Mouse (Mus musculus): Measurements from ENCODE around the gene Nms. TPM values are rescaled to one million over a fixed set of nuclear protein-coding genes. Genes with fewer than 3 reads are reported as not detected.

The Nms gene
- total RNA-seq (2021): not detected
- long read RNA-seq, experiment 1: 0 reads
- long read RNA-seq, experiment 2: 0 reads

DNA sequence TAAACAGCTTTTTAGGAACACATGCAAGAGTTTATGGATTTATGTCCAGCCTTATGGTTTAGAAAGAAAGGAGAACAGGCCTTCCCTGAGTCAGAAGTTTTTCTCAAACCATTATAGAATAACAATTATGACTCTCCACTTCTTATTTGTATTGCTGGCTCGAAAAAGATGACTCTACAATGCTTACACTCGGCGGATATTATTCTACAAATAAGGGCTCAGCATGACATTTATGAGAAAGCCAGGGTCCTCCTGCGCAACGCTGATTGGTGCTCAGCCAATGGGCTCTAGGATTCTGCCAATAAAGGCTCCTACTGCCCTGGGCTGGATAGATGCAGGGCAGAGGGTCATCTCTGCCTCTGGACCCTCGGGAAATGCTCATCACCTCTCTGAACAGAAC lies at the start of gene Nms:
Nms (plus strand) TSS at position 301 of the 400 bp plus-strand sequence.
- no peak for DNase-seq (ENCODE audit: low spot score in 2 of 2)

DNA sequence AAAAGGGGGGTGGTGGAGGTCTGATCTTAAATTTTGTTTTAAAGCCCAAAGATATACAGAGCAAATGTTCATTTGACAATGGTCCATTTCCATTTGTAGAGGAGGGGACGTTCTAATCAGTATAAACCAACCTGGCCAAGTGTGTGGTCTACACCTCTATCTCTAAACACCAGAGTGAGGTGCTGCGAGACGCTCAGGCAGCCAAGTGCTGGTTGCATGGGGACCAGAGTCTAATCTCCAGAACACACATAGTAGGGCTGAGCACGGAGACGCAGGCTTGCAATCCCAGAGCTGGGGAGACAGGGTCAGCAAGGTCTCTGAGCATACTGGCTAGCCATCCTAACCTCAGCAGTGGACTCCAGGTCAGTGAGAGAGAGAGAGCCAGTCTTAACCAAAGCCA lies 47.5 kb upstream of the Nms start:
- DNase-seq (ENCODE audit: low spot score in 2 of 2): no peak

DNA sequence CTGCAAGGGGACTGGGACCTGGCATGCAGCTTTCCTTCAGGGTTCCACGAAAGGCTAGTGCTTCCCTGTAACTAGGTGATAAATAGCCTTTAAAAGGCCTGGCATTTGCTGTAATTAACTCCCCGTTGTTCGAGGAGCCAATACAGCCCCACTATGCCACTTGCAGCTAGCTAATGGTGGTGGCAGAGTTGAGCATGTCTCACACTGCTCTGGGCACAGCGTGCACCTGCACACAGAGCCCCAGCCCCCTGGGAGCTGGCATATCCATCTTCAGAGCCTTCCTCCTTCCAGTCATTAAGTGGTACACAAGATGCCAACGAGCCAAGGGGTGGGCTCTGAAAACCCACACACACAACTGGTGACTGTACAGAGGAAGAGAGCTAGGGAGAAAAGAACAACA lies 45.9 kb upstream of the Nms start:
- no peak for DNase-seq (ENCODE audit: low spot score in 2 of 2)

DNA sequence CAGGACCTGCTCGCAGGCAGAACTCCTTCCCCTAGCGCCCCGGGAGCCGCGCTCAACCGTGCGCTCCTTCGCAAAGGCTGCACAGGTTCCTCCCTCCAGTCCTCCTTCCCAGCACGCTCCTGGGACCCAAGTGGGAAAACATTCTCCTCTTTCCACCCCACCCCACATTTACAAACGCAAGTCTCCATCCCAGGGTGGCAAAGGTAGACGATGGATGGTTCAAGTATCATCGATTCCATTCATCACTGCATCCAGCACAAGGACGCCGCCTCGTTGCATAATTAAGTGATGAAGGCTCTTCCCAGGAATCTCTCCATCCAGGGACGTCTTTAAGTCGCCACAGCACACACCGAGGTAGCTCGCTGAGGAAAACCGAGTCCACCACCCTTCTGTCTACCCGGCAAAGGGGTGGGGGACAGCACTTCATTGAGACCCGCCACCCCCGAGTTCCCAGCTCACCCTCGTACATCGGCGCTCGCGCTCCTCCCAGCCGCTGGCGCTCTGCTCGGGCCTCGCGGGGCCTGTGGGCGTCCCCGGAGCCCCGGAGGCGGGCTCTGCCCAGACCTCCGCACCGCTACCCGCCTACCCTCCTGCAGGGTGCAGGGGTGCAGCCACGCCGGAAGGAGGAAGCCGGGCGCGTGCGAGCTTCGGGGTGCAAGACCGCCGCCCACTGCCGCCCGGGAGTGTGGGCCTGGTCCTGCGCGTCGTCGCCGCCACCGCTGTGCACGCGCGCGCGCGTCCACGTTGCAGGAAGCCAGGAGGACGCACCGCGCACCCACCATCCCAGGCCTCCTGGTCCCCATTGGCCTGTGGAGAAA lies 41.3 kb upstream of the Nms start, which contains the start of gene Chst10:
Chst10 (minus strand) TSS at position 731 of the 818 bp plus-strand sequence.
- peak; percentile 14 to 53 for DNase-seq (ENCODE audit: low spot score in 2 of 2)

DNA sequence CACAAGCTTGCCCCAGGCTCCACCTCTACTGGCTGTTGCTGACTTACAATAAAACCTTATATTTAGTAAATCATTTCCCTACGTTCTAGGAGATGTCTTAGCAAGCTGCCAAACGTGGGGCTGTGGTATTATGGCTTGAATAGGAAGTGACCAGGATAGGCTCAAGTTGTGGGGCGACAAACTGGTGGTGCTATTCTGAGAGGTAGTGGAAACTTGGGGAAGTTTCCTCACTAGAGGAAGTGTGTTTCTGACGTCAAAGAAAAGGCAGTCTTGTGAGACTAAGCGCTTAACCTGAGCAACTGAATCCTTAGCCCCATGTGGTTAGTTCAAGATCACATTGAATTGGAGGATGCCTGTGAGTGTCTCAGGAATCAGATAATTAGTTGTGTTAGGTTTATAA lies 36.4 kb upstream of the Nms start:
- no peak for DNase-seq (ENCODE audit: low spot score in 2 of 2)

DNA sequence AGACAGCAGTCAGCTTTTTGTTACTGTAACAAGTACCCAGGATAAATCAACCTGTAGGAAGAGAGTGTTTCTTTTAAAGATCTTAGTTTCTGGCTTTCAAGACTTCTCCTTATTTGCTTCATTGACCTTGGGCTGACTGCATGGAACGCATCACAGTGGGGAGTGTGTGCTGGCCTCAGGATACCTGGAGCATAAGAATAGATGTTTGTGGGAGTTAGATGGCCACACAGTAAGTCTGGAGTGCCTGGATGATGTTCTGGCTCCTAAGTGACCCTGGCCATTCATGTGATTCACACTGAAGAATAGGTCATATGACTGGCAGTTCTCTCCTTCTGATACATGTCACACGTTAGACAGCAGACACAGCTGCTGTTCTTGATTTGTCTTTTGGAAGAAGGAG lies 35.0 kb upstream of the Nms start:
- no peak for DNase-seq (ENCODE audit: low spot score in 2 of 2)

DNA sequence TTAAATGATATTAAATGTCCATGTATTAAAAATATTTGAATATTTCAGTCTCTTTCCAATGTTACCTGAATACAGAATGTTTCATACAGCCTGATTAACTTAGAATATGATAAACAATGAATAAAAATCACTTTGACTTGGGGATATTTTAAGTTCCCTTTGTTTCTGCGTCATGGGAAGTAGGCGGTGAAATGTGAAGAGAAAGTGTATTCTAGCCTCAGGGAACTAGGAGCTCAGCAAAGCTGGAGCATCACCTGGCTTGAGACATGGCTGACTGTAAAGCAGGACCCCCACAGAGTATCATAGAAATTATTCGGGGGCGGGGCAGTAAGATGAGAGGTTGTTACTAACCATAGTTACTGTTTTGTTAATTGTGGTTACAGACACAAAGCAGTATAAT lies 10.0 kb upstream of the Nms start:
- DNase-seq (ENCODE audit: low spot score in 2 of 2): no peak

DNA sequence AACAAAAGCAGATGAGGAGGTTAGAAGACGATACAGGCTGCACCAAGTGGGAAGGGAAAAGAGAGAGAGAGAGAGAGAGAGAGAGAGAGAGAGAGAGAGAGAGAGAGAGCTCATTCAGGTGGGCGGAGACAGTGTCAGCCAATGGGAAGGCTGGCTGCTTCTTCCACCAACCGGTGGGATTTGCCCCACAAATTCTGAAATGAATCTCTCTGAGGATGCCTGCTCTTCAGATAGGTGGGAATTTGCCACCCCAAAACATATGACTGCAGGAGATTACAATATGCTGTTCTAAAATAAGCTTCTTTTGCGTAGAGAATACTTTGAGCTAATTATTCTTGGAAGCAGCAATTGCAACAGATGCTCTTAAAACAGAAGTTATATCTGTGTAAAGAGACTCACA lies 9.5 kb upstream of the Nms start:
- no peak for DNase-seq (ENCODE audit: low spot score in 2 of 2)

DNA sequence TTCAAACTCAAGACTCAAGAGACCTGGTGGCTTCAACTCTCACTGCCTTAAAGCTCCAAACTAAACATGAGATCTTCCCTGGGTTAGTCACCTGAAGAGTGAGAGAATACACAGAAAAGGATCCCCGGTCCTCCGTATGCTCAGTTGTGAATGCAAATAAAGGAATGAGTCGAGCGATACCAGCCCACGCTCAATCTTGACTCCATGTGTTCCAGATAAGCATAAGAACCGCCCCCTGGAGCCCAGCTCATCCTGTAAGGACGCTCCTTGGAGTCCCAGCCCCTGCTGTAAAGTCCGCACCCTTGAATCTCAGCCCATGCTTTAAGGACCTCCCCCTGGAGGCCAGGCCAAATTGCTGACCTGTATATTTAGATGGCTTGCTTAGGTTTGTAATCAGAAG lies 8.2 kb upstream of the Nms start:
- DNase-seq (ENCODE audit: low spot score in 2 of 2): no peak

DNA sequence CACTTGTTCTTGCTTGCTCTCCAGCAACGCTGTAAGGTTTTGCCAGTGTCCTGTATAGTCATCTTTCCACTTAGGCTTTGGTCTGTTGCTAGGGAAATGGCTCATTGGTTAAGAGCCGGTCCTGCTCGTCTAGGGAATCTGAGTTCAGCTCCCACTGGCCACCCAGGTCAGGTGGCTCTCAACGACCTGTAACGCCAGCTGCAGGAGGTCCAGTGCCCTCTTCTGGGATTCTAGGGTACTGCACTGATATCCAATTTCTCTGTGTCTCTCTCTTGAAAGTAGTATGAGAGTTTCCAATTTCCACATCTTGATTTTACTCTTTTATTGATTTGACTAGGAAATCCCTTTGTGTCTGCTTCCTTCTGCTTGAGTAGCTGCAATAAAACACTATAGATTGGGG lies 4.3 kb upstream of the Nms start:
- peak in 1 of 2 experiments; percentile 4 for DNase-seq (ENCODE audit: low spot score in 2 of 2)

DNA sequence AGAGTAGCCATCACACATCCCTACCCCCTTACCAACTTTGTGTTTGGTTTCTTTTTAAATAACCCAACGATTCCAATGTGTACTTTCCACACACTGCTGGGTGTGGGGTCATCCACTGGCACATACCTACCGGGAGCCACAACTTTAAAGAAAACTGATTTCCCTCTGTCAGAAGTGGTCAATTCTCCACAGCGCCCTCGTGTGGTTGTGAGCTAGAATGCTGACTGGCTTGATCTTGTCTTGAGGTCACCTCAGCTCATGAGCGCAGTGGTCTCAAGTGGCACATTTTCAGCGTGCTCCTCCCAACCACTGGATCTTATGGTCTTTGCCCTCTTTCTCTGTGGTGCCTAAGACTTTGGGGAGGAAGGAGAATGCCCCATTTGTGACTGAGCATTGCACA lies 2.2 kb upstream of the Nms start:
- peak; percentile 5 to 39 for DNase-seq (ENCODE audit: low spot score in 2 of 2)

DNA sequence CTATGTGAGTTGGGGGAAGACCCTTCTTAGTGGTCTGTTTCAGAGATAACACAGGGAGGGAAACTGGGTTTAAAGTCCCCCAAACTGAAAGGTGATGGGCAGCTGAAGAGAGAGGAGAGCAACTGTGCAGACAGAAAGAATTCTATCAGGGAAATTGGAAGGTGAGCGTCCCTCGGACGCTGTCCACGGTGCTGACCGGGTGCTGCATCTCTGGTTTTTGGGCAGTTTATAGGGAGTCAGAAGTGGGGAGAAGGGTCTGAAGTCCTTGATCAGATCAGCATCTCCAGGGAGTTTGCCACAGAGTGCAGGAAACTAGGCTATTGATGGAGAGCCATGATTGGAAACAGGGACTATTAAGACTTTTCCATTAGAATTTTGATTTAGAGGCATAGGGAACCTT lies 659 bp downstream of the Nms start:
- DNase-seq (ENCODE audit: low spot score in 2 of 2): peak; percentile 6 to 30

DNA sequence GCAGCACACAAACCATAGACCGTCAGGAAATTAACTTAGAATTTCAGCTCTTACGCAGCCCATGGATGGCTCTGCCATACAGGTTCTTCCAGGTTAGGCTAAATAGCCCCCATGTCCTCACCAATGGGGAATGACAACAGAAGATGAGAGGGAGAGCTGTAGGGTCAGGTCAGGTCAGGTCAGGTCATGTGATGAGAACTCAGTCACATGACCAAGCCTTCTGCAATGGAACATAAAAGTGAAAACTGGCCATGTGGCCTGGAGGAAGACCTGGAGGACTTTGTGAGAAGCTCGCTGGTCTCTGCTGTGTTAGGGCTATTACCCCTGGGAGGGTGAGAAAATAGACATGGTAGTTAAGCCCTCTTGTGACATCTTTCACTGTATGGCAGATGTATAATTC lies 17.5 kb downstream of the Nms start:
- no peak for DNase-seq (ENCODE audit: low spot score in 2 of 2)

DNA sequence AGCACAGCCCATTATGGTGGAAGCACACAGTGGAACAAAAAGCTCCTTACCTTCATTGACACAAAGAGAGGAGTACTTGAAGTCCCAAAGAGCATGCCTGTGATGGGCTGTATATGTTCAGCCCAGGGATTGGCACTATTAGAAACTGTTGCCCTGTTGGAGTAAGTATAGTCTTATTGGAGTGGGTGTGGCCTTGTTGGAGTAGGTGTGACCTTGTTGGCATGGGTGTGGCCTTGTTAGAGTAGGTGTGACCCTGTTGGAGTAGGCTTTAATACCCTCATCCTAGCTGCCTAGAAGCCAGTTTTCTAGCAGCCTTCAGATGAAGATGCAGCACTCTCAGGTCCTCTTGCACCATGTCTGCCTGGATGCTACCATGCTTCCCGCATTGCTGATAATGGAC lies 30.2 kb downstream of the Nms start:
- DNase-seq (ENCODE audit: low spot score in 2 of 2): no peak

DNA sequence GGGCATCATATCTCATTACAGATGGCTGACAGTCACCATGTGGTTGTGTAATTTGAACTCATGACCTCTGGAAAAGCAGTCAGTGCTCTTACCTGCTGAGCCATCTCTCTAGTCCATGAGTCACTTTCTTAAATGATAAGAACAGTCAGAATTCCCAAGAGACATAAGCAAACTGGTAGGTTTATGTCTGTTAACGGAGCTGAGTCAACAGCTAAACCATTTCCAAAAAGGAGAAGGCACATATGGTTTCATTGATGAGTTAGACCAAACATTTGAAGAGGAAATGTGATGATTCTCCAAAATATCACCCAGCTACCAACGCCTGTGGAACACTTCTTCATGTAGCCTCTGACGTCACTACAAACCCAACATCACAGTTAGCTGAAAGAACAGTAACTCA lies 32.8 kb downstream of the Nms start:
- no peak for DNase-seq (ENCODE audit: low spot score in 2 of 2)

DNA sequence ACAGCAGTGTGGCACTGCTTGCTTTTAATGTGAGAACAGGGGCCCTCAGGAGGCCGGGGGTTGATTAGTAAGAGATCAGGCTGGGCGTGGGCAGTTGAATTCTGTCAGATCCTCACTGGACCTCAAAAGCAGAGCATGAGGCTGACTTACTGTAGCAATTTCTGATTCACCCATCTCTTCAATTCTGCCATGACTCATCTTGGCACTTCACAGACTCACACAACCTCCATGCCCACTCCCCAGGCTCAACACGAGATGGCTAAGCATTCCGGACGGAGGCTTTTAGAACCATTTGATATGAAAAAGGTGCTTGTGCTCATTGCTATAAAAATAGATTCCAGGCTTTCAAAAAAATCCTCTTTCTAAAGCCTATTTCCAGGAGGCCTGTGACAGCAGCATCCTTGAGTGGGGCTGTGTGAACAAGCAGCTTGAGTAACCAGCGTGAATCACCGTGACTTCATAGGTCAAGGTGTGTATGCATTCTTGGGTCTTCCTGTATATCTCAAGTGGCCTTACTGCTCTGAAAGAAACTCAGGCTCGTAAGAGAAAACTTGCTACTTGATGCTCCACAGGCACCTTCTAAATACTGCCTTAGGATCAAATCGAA lies 34.1 kb downstream of the Nms start:
- peak; percentile 27 to 54 for DNase-seq (ENCODE audit: low spot score in 2 of 2)

DNA sequence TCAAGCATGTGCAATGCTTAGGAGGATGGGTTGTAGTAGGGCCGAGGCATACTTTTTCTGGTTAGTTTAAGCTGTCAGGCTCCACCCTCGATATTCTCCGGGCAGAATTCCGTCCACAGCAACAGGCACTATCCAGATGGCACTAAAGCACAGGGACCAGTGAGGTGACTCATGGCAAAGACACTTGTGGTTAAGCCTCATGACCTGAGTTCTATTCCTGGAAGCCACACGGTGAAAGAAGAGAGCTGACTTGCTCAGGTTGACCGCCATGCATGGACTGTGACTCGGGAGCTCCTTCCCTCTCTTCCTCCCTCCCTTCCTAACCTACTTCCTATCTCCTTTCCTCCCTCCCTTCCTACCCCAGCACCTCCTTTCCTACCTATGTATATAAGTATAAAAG lies 41.0 kb downstream of the Nms start:
- DNase-seq (ENCODE audit: low spot score in 2 of 2): no peak

DNA sequence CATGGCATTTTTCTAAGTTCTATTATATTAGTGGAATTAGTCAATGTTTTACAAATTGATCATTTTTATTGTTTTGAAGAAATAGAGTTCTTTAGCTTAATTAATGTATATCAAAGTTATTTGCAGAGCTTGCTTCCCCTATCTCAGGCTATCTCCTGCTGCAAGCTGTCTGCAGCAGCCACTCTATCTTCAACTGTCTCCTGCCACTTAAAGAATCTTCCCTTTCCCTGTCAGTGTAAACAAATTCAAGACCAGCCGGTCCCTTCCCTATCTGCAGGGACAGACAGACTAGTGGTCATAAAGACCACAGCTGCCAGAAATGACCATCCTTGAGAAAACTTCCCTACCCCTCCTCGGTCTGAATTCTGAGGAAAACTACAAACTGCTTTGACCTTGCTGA lies 44.9 kb downstream of the Nms start:
- no peak for DNase-seq (ENCODE audit: low spot score in 2 of 2)

DNA sequence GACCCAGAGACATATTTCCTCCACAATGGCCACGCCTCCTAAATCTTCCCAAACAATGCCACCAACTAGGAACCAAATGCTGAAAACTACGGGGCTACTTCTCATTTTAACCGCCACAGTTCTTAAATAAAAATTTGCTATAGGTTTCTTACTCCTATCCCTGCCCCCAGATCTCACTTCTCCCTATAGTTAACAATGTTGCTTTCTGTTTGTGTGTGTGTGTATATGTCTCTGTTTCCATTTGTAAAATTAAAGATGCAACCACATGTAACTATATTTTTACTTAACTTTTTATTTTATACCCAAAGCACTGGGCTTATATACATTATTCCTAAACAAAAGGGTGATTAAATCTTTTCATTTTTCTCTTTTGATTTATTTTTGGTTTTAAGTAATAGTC lies 46.4 kb downstream of the Nms start, which contains the start of gene Pdcl3:
Pdcl3 (plus strand) TSS at position 301 of the 400 bp plus-strand sequence.
- no peak for DNase-seq (ENCODE audit: low spot score in 2 of 2)

DNA sequence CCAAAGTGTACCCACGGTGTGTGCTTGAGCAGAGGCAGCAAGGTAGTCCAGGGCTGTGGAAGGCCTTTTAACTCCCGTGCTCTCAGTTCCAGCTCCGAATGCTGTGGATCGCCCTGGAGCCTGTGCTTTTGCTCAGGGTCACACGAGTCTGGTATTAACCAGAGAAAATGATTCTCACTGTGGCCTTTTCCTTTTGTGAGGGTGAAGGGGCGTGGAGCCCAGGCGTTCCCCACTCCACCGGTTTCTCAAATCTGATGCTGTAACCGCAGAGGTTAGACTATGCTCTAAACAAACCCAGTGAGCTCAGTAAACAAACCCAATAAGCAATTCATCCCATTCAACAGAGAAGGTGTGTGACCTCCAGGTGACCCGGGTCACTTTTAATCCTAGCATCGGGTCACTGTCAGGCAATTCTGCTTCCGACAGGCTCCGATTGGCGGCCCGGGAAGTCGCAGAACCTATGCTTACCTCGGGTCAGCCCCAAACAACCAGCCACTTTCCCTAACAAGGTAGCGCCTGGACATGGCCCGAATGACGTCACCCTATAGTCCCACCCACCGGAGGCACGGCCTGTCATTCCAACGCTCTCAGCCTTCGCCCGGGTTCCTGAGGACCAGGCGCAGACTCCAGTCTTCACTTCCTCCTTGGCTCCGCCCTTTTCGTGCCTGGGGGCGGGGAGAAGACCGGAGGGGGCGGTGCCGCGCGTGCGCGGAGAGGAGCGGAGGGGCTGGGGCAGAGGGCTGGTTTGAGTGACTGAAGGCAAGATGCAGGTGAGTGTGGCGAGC lies 48.3 kb downstream of the Nms start:
- DNase-seq (ENCODE audit: low spot score in 2 of 2): peak; percentile 98 to 99

DNA sequence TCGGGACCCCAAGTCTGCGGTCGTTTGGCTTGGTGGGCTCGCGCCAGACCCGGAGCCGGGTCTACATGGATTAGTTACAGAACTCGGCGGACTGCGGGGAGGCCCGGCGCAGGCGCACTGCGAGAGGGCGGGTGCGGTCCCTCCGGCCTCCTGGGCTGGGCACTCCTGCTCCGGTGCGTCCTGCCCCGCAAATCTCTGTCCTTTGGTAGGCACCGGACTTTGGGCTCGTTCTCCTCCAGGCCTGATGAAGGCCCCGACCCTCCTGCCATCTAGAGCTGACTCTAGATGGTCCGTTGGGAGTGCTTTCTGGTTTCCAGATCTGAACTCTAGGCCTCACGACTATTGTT lies 48.9 kb downstream of the Nms start:
- no peak for DNase-seq (ENCODE audit: low spot score in 2 of 2)

DNA sequence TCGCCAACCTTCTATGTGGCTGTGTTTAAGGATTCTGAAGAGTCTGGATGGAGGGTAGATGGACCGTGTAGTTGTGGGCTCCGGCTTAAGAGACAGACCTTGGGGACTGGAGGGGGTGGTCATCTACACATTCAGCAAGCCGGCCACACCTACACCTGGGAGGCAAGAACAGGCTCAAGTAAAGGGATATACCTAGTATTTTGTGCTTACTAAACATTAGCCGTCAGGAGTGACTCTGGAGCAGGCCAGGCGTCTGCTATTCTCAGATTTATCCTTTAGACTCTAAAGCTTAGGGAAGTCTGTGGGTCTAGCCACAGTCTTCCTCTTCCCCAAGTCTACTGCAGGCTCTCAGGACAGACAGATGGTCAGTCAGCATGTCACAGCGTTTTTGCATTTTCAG lies 49.4 kb downstream of the Nms start:
- DNase-seq (ENCODE audit: low spot score in 2 of 2): no peak

Measured in adrenal gland, adult 18-20 months (tissue).